Mouse (Mus musculus) frontal cortex, postnatal 25 days (tissue): ENCODE data around the gene Vav1.
"Not testable (repeated sequence)": the region's sequence is repeated elsewhere in the genome, so short reads cannot be mapped to it uniquely, and the experiment has no call there.

Experiments used
- DNase-seq, 2 experiments: peaks; one replicate each; pipeline ENCODE4 v3.0.0; 2022; ENCODE audit warnings: low spot score in 2 of 2

The Vav1 gene

GRCm38 (mm10) chr17:57279591-57280224 is 808 bp downstream of the Vav1 start:
- no peak for DNase-seq

- no peak for DNase-seq
These were observed 1.5 kb downstream of the Vav1 start for GRCm38 (mm10) chr17:57280411-57280810.

GRCm38 (mm10) chr17:57283906-57284305 is 5.0 kb downstream of the Vav1 start:
- DNase-seq = no peak

GRCm38 (mm10) chr17:57285077-57285476 is 6.2 kb downstream of the Vav1 start:
- no peak for DNase-seq

- DNase-seq = no peak
These were observed 7.9 kb downstream of the Vav1 start for GRCm38 (mm10) chr17:57286718-57287355.

- no peak for DNase-seq
These were observed 10.4 kb downstream of the Vav1 start for GRCm38 (mm10) chr17:57289252-57289651.

- DNase-seq = no peak
These were observed 11.2 kb downstream of the Vav1 start for GRCm38 (mm10) chr17:57290001-57290670.

- no peak for DNase-seq
These were observed 11.8 kb downstream of the Vav1 start for GRCm38 (mm10) chr17:57290671-57291055.

- DNase-seq = no peak
These were observed 13.4 kb downstream of the Vav1 start for GRCm38 (mm10) chr17:57292302-57292701.

GRCm38 (mm10) chr17:57292968-57293367 is 14.1 kb downstream of the Vav1 start:
- DNase-seq = no peak

- no peak for DNase-seq
These were observed 17.0 kb downstream of the Vav1 start for GRCm38 (mm10) chr17:57295935-57296334.

GRCm38 (mm10) chr17:57297040-57297439 is 18.1 kb downstream of the Vav1 start:
- no peak for DNase-seq

GRCm38 (mm10) chr17:57305593-57305992 is 26.7 kb downstream of the Vav1 start:
- no peak for DNase-seq

GRCm38 (mm10) chr17:57307074-57307473 is 28.2 kb downstream of the Vav1 start:
- DNase-seq = no peak

- no peak for DNase-seq
These were observed 32.9 kb downstream of the Vav1 start for GRCm38 (mm10) chr17:57311801-57312200.

GRCm38 (mm10) chr17:57327615-57328014 is 48.7 kb downstream of the Vav1 start:
- DNase-seq = no peak

GRCm38 (mm10) chr17:57328944-57329343 is 50.0 kb downstream of the Vav1 start:
- DNase-seq = no peak

GRCm38 (mm10) chr17:57330993-57331392 is 52.1 kb downstream of the Vav1 start:
- DNase-seq = no peak

GRCm38 (mm10) chr17:57332241-57332640 is 53.3 kb downstream of the Vav1 start:
- no peak for DNase-seq

- DNase-seq = no peak
These were observed 55.3 kb downstream of the Vav1 start for GRCm38 (mm10) chr17:57334001-57334760.

GRCm38 (mm10) chr17:57334761-57335150 is 55.9 kb downstream of the Vav1 start:
- DNase-seq = peak; percentile 75 to 80

GRCm38 (mm10) chr17:57335194-57335593 is 56.3 kb downstream of the Vav1 start:
- DNase-seq = not testable (repeated sequence)
